Mouse (Mus musculus): ENCODE data around the gene Rnf149.

DNA sequence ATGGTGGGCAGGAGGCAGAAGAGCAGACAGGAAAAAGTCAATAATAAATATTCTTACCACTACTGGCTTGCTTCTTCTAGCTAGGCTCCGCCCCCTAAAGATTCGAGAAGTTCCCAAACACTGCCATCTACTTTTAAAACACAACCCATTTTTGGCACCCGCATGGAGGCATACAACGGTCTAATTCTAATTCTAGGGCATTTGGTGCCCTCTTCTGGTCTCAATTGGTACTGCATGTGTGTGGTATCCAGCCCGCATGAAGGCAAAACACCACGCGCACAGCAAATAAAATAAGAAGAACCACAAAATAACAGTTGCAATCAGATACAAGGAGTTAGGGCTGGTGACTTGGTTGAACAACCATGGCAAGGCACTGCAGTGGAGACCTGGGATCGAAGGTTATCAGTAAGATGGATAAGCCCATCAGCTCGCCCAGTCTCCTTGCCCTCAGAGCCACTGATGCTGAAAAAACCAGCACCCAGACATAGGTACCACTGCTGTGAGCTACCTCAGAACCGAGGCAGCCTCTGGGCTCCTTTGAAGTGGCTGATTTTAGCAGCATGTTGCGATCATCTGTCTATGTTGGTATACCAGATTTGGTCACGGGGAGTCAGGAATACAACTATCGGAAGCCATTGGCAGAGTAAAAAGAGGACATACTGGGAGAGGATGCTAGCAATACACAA, 46.8 kb downstream of the Rnf149 start:
- TF ChIP-seq CTCF (IDR thresholded peaks at IDR 0.05; ENCODE audit: low read depth, low read length) (peak; percentile 54; the same call in 1 of the 2 replicates), POLR2A (IDR thresholded peaks at IDR 0.05; ENCODE audit: extremely low read depth, insufficient read depth, low read length) (no peak)
